Mouse (Mus musculus) midbrain, postnatal 0 days (tissue): ENCODE measurements around the gene Zswim3. TPM values are rescaled to one million over a fixed set of nuclear protein-coding genes. Genes with fewer than 3 reads are reported as not detected.
"Not testable (repeated sequence)": the region's sequence is repeated elsewhere in the genome, so short reads cannot be mapped to it uniquely, and the experiment has no call there.

Experiments
- ATAC-seq: fragments of 200-750 bp; cut with Nextera tagmentation; 2 replicates; pipeline ENCODE4 v1.8.0; 2017; ENCODE audit warnings: moderate number of reproducible peaks, mild to moderate bottlenecking, moderate TSS enrichment, moderate library complexity; ENCODE audit not compliant: low FRiP score
- DNase-seq: peaks from one replicate; pipeline ENCODE4 v3.0.0-alpha.2; 2015; ENCODE audit warnings: low spot score
- H3K27ac ChIP-seq: fragments of 300-500 bp; sonication (generic); 2 replicates; pipeline ENCODE4 v1.5.1; 2014; ENCODE audit warnings: low read depth, mild to moderate bottlenecking, low read length, mixed read lengths
- H3K27me3 ChIP-seq: fragments of 300-500 bp; sonication (generic); 2 replicates; pipeline ENCODE4 v1.6.1; 2014; ENCODE audit warnings: low read length, control low read depth, mixed read lengths; ENCODE audit not compliant: insufficient read depth
- H3K36me3 ChIP-seq: fragments of 300-500 bp; sonication (generic); 2 replicates; pipeline ENCODE4 v1.6.1; 2014; ENCODE audit warnings: low read length, control low read depth, mixed read lengths; ENCODE audit not compliant: insufficient read depth
- H3K4me1 ChIP-seq: fragments of 300-500 bp; sonication (generic); 2 replicates; pipeline ENCODE4 v1.6.1; 2014; ENCODE audit warnings: mild to moderate bottlenecking, control low read depth, antibody characterized with exemption, low read length, mixed read lengths; ENCODE audit not compliant: insufficient read depth
- H3K4me2 ChIP-seq: fragments of 300-500 bp; sonication (generic); 2 replicates; pipeline ENCODE4 v1.6.1; 2014; ENCODE audit warnings: low read depth, mild to moderate bottlenecking, low read length, mixed read lengths; ENCODE audit not compliant: poor library complexity, severe bottlenecking
- H3K4me3 ChIP-seq: fragments of 300-500 bp; sonication (generic); 2 replicates; pipeline ENCODE4 v1.5.1; 2014; ENCODE audit warnings: low read depth, mild to moderate bottlenecking, low read length, moderate library complexity
- H3K9ac ChIP-seq: fragments of 300-500 bp; sonication (generic); replicated peaks from 2 replicates; pipeline ENCODE4 v1.6.1; 2014; ENCODE audit warnings: mild to moderate bottlenecking, low read length, moderate library complexity, mixed read lengths; ENCODE audit not compliant: poor library complexity, severe bottlenecking
- H3K9me3 ChIP-seq: fragments of 300-500 bp; sonication (generic); 2 replicates; pipeline ENCODE4 v1.6.1; 2016; ENCODE audit warnings: low read length, control low read depth
- CTCF ChIP-seq: IDR thresholded peaks from 2 replicates; pipeline ENCODE4 v1.5.1; 2016; ENCODE audit warnings: antibody characterized with exemption, mild to moderate bottlenecking
- WGBS: fragments of 180-500 bp; shearing (Covaris S2); extraction: QIAGEN DNeasy Blood & Tissue Kit; methylation state at CpG from one replicate; pipeline ENCODE4 v1.1.7; 2014; 5-methylcytosine and 5-hydroxymethylcytosine counted together
- polyA plus RNA-seq: library from polyadenylated mRNA; unstranded; fragments of >200 nt; fragmentation: Nextera tagmentation; extraction: Ambion mirVana; gene quantifications from 2 replicates; pipeline ENCODE4 v1.2.1, GENCODE M21; 2015
- total RNA-seq: library from RNA; depleted of rRNA; stranded (reverse); fragments of >200 nt; gene quantifications from 2 replicates; pipeline ENCODE4 v1.2.3, GENCODE M21; 2014

Zswim3 gene
- total and polyA plus RNA-seq, 2 experiments from 2014 or later: 5.5 to 7.7 TPM

DNA sequence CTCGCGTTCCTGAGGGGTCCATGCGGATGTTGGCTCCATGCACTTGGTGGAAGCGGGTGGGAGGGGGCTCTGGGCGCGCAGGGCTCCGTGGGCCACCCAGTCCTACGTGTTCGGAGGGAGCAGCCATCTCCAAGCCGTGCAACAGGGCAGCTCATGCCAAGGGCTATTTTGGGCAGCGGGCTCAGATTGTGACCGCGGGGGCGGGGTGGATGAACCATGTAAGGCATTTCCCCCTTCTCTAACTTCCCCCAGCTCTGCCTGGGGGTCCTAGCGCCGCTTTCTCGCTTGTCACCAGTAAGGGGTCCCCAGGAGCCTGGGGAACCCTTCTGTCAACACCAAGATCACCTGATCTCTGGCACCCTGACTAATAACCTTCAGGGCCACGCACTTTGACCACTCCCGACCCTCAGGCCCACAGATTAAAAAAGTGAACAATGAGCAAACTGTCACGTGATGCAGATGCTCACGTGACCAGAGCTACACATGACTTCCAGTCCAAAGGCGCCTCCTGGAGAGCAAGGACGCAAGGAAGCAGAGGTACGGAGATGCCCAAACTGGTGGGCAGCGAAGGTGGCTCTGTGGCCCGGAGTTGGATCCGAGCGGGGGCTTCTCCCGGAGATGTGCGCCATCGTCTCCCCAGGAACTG, 28.5 kb downstream of the Zswim3 start, which contains the start of gene Neurl2:
Neurl2 (minus strand) TSS at position 143 of the 646 bp plus-strand sequence.
- Histone ChIP-seq H3K4me1 (peaks cover 10% of the 10 kb centered on the region), H3K36me3 (peaks cover 10% of the 10 kb centered on the region), H3K27me3 (no peaks in the 10 kb centered on the region), H3K27ac (peak within 1 kb of the TSS; percentile 77), H3K4me3 (peak within 1 kb of the TSS; percentile 60), H3K9me3 (no peaks in the 10 kb centered on the region), H3K4me2 (peak within 1 kb of the TSS; percentile 99), H3K9ac (peak within 1 kb of the TSS; percentile 63)
- peak; percentile 96 for DNase-seq
- ATAC-seq: peak; percentile 68
- peak; percentile 39 for TF ChIP-seq CTCF
- WGBS: under 1% methylated on average over 31 of the region's 31 CpGs

DNA sequence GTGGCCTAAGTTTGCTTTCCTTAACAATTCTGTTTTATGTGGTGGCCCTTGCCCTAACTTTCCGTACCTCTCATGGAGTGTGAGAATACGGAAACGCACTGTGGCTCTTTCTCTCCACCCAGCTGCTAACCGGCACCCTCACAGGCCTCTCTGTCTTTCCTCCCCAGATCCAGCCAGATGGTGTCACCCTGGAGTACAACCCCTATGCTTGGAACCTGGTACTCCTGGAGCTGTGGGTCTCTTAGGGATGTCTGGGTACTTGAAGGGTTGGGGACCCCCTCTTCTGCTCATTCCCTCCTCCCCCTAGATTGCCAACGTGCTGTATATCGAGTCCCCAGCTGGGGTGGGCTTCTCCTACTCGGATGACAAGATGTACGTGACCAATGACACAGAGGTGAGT, 29.6 kb downstream of the Zswim3 start:
- peaks cover 21% of the 10 kb centered on the region for H3K36me3 ChIP-seq
- peak; percentile 24 for TF ChIP-seq CTCF
- H3K4me2 ChIP-seq: peak overlapping the region; percentile 99
- H3K27me3 ChIP-seq: no peaks in the 10 kb centered on the region
- H3K9me3 ChIP-seq: no peaks in the 10 kb centered on the region
- DNase-seq: no peak
- 0 out of 2 replicates have a peak overlapping the region, but pooled peaks have one; percentile 77 for H3K27ac ChIP-seq
- 46% methylated on average over 8 of the region's 8 CpGs for WGBS
- H3K4me3 ChIP-seq: peak overlapping the region; percentile 60
- peaks cover 10% of the 10 kb centered on the region for H3K4me1 ChIP-seq
- H3K9ac ChIP-seq: peak overlapping the region; percentile 63; the same call in 1 of the 2 replicates
- ATAC-seq: no peak

DNA sequence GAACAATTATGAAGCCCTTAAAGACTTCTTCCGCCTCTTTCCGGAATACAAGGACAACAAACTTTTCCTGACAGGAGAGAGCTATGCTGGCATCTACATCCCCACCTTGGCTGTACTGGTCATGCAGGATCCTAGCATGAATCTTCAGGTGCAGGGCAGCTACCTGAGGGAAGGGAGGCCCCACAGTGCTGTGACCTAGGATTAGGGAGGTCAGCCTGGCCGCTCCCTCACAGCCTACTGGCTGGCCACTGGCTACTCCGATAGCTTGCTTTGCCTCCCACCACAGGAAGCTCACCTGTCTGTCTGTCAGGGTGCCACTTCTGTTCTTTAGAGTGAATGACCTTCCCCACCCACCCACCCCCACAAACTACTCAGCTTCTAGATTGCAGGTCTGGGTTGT, 30.3 kb downstream of the Zswim3 start:
- peaks cover 26% of the 10 kb centered on the region for H3K36me3 ChIP-seq
- ATAC-seq: no peak
- H3K27ac ChIP-seq: no peak overlapping the region
- H3K9ac ChIP-seq: no peak overlapping the region
- no peak for DNase-seq
- no peaks in the 10 kb centered on the region for H3K9me3 ChIP-seq
- H3K4me1 ChIP-seq: peaks cover 10% of the 10 kb centered on the region
- no peaks in the 10 kb centered on the region for H3K27me3 ChIP-seq
- no peak for TF ChIP-seq CTCF
- H3K4me2 ChIP-seq: peak overlapping the region; percentile 99
- no peak overlapping the region for H3K4me3 ChIP-seq
- 99% methylated on average over 4 of the region's 4 CpGs for WGBS

GRCm38 (mm10) chr2:164845782-164846181, 40.9 kb downstream of the Zswim3 start:
- no peak for DNase-seq

DNA sequence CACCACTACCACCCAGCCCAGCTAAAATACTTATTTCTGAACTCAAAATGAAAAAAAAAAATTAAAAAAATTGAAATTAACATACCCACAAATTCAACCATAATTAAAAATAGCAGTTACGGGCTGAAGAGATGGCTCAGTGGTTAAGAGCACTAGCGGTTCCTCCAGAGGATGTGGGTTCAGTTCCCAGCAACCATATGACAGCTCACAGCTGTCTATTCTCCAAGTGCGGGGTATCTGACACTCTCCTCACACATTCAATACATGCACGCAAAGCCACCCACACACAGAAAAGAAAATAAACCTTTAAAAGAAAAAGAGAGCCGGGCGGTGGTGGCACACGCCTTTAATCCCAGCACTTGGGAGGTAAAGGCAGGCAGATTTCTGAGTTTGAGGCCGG, 45.2 kb downstream of the Zswim3 start:
- Histone ChIP-seq H3K36me3 (no peaks in the 10 kb centered on the region), H3K4me1 (no peaks in the 10 kb centered on the region), H3K27ac (no peak overlapping the region), H3K4me3 (no peak overlapping the region), H3K9ac (no peak overlapping the region), H3K27me3 (no peaks in the 10 kb centered on the region), H3K4me2 (no peak overlapping the region), H3K9me3 (no peaks in the 10 kb centered on the region)
- TF ChIP-seq CTCF: no peak
- 87% methylated on average over 8 of the region's 8 CpGs for WGBS
- DNase-seq (no peak), ATAC-seq (no peak)

More at GRCm38 (mm10) chr2:164845782-164846181, 40.9 kb downstream of the Zswim3 start:
- H3K9me3 ChIP-seq: no peaks in the 10 kb centered on the region
- H3K9ac ChIP-seq: no peak overlapping the region
- WGBS: 56% methylated on average over 3 of the region's 3 CpGs
- no peak overlapping the region for H3K4me2 ChIP-seq
- H3K4me3 ChIP-seq: no peak overlapping the region
- no peaks in the 10 kb centered on the region for H3K4me1 ChIP-seq
- H3K27ac ChIP-seq: no peak overlapping the region
- no peak for ATAC-seq
- no peaks in the 10 kb centered on the region for H3K36me3 ChIP-seq
- no peaks in the 10 kb centered on the region for H3K27me3 ChIP-seq
- peak; percentile 55 for TF ChIP-seq CTCF

DNA sequence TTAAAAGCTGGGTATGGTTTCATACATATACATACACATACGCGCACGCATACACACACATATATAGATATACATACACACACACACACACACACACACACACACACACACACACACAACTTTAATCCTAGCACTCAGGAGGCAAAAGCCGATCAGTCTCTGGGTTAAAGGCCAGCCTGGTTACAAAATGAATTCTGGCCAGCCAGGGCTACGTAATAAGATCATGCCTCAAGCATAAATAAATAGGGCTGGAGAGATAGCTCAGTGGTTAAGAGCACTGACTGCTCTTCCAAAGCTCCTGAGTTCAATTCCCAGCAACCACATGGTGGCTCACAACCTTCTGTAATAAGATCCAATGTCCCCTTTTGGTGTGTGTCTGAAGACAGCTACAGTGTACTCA, 50.7 kb downstream of the Zswim3 start:
- H3K4me1 ChIP-seq, DNase-seq, ATAC-seq, H3K9me3 ChIP-seq, H3K4me2 ChIP-seq, H3K27ac ChIP-seq, H3K36me3 ChIP-seq, H3K9ac ChIP-seq, H3K4me3 ChIP-seq: not testable (repeated sequence)
- H3K27me3 ChIP-seq: peaks cover 22% of the 10 kb centered on the region
- WGBS: 73% methylated on average over 5 of the region's 5 CpGs
